ENCODE assay signal across 9 mouse cellular contexts in genomic region chr19:7153232-7153631, GRCm38 (mm10). TPM values are rescaled to one million over a fixed set of nuclear protein-coding genes. Genes with fewer than 3 reads are reported as not detected.
A peak's percentile ranks its signal among the peaks of the same experiment; 100 is the strongest.
DNase-seq lines count a peak whose midpoint lies in the region; ATAC-seq and TF ChIP-seq lines count a peak whose summit lies in the region.
"Had no signal": no experiment of that assay in that cellular context is flagged by ENCODE, and none has a peak within 500 bp of the region (broad histone marks: within the 10 kb centered on the region; RNA-seq: fewer than 3 reads in every experiment).

No protein-coding gene starts in this region.

- H3K36me3 ChIP-seq in midbrain, embryonic 12.5 days = no peaks in the 10 kb centered on the region

- no peak overlapping the region; the same call in 1 of the 2 replicates for H3K9ac ChIP-seq in midbrain, embryonic 12.5 days (replicated peaks)

- H3K27me3 ChIP-seq in midbrain, embryonic 12.5 days = peaks cover 51% of the 10 kb centered on the region

- intact Hi-C loops in gastrocnemius, postnatal 36 days (cut with DNase I) = no loop called here

- 0 out of 2 replicates have a peak, but pooled peaks cover 3% of the 10 kb centered on the region for H3K9me3 ChIP-seq in midbrain, embryonic 12.5 days

- no peak overlapping the region for H3K4me3 ChIP-seq in layer of hippocampus, adult 2 months
- no peak overlapping the region for H3K4me3 ChIP-seq in midbrain, embryonic 12.5 days

- peaks cover 83% of the 10 kb centered on the region for H3K4me1 ChIP-seq in midbrain, embryonic 12.5 days

- TF ChIP-seq CTCF in layer of hippocampus, adult 2 months (conservative IDR thresholded peaks at IDR 0.05) = no peak

- WGBS in midbrain, embryonic 12.5 days = 34% methylated on average over 7 of the region's 7 CpGs

- ATAC-seq in common myeloid progenitor, adult 5-6 weeks (replicated peaks; ENCODE audit: low read depth, poor library complexity, severe bottlenecking) = peak; percentile 51; the same call in 1 of the 2 replicates
- ATAC-seq in midbrain, embryonic 12.5 days (ENCODE audit: low FRiP score, low read depth) = no peak

- peak in 1 of 2 experiments; percentile 52 for DNase-seq in layer of hippocampus, adult 2 months (ENCODE audit: low spot score in 2 of 2)
- DNase-seq in layer of hippocampus, adult 8-10 months (ENCODE audit: low spot score in 2 of 2) = no peak
- peak; percentile 56 to 62 for DNase-seq in gastrocnemius, postnatal 36 days
- no peak for DNase-seq in thymus, adult 18-20 months
- DNase-seq in urinary bladder, postnatal 10 days (ENCODE audit: low spot score) = no peak
- no peak for DNase-seq in cerebellum, adult 9-11 months

- 0 out of 2 replicates have a peak overlapping the region, but pooled peaks have one; percentile 28 for H3K27ac ChIP-seq in layer of hippocampus, adult 2 months
- H3K27ac ChIP-seq in midbrain, embryonic 12.5 days (replicated peaks) = peak overlapping the region; percentile 57
- H3K27ac ChIP-seq: macrophage had no signal

- H3K4me2 ChIP-seq in midbrain, embryonic 12.5 days (replicated peaks) = no peak overlapping the region

RNA-seq across cellular contexts. Expression of gene Flrt1, which starts 47.7 kb away (rescaled TPM):
- 10 to 100 TPM; 17.9 to 19.5 TPM for total RNA-seq in layer of hippocampus, adult 2 months (2021)
- 10 to 100 TPM; 18.9 to 23.5 (median 21.5) TPM for total RNA-seq in layer of hippocampus, adult 8-10 months (2022)
- not detected in 2 replicates for total RNA-seq in common myeloid progenitor, adult 5-6 weeks (2017)
- total RNA-seq in gastrocnemius, postnatal 36 days (2021) = under 1 TPM; 0.36 to 0.49 TPM
- 8.0 and 8.2 TPM in 2 replicates for polyA plus RNA-seq in midbrain, embryonic 12.5 days (2016; fragmentation: Nextera tagmentation; extraction: Ambion mirVana)
- polyA plus RNA-seq: macrophage had no signal

RNA-seq across cellular contexts. Expression of gene Otub1, which starts 52.9 kb away (rescaled TPM):
- total RNA-seq in layer of hippocampus, adult 2 months (2021) = 100 to 1,000 TPM; 299 TPM
- 100 to 1,000 TPM; 277 to 297 (median 291) TPM for total RNA-seq in layer of hippocampus, adult 8-10 months (2022)
- total RNA-seq in common myeloid progenitor, adult 5-6 weeks (2017) = 68.3 and 73.2 TPM in 2 replicates
- total RNA-seq in gastrocnemius, postnatal 36 days (2021) = 10 to 100 TPM; 45.4 to 49.9 TPM
- 230 and 248 TPM in 2 replicates for polyA plus RNA-seq in midbrain, embryonic 12.5 days (2016; fragmentation: Nextera tagmentation; extraction: Ambion mirVana)

Comparison
In these comparisons a context has a peak if more than half of its experiments do, and no peak if none do; other contexts are left out.
1. DNase-seq: peak in gastrocnemius, postnatal 36 days (2 of 2); none in layer of hippocampus, adult 8-10 months (0 of 2), thymus, adult 18-20 months (0 of 2), urinary bladder, postnatal 10 days (single experiment) and cerebellum, adult 9-11 months (single experiment).
2. RNA of gene Flrt1, which starts 47.7 kb away (total RNA-seq): 18.9 to 23.5 TPM in layer of hippocampus, adult 8-10 months and 17.9 to 19.5 TPM in layer of hippocampus, adult 2 months; 0.36 to 0.49 TPM in gastrocnemius, postnatal 36 days and not detected in common myeloid progenitor, adult 5-6 weeks; every median in the first group is over 10 times any median in the second.